Mouse (Mus musculus) spleen, postnatal 36 days (tissue): ENCODE results near the gene Pisd.
"Not testable (repeated sequence)": the region's sequence is repeated elsewhere in the genome, so short reads cannot be mapped to it uniquely, and the experiment has no call there.

Source experiments
- DNase-seq, 2 experiments: peaks; one replicate each; pipeline ENCODE4 v3.0.0; 2022; ENCODE audit warnings: low spot score in 2 of 2, mixed read lengths in 1 of 2

Pisd gene

DNA sequence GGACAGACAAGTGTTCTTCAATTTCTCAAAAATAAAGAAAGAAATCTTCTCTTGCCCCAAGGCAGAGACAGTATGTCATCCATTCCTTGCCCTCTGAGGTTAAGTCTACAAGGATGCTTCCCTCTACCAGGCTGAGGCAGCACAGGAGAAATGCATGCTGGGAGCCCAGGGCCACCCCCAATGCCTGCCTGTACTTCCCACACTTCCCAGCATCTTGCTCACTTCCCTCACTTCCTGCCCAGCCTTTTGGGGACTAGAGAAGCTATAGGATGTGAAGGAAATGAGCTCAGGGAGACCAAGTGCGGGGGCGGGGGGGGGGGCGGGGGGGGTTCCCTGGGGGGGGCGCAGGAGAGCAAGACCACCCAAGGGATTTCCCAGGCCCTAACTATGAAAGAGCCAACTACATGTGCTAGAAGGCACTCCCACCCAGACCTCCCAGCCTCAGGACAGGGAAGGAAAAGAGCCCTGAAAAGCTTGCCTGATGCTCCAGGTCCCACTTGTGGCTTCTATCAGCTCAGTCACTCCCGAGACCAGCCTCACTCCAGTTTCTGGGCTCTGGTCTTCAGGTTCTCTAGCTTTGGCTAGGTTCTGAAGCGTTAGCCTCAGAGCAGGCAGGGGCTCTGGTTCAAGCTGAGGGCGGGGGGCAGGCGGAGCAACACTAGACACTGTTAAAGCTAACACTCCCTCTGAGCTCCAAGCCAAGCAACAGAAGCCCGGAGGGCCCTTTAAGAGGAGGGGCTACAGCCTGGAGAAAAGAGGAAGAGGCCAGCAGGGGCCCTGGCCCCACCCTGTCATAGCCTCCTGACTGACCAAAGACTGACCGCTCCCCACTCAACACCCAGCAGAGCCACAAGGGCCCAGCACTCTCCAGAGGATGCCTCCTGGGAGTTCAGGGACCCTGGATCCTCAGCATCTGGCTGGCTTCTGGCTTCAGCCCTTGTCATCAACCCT is 39.5 kb downstream of the Pisd start:
- DNase-seq = peak; percentile 78 to 82

DNA sequence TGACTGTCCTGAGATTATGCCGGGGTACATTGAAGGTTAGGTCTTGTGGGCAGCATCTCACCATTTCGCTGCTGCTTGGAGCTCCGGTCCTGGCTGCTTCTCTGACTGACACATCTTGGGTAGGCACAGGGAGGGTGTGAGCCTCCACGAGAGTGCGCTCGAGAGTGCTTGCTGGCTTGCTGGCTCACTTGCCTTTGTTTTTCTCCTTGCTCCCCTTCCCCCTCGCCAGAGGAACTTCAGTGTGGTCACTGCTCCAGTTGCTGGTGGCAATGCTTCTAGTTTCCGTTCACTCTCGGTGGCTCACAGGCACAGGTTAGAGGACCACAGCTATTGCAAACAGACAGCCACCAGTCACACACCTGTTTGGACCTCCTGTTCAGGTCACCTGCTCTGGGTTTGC is 43.3 kb downstream of the Pisd start:
- DNase-seq = no peak

DNA sequence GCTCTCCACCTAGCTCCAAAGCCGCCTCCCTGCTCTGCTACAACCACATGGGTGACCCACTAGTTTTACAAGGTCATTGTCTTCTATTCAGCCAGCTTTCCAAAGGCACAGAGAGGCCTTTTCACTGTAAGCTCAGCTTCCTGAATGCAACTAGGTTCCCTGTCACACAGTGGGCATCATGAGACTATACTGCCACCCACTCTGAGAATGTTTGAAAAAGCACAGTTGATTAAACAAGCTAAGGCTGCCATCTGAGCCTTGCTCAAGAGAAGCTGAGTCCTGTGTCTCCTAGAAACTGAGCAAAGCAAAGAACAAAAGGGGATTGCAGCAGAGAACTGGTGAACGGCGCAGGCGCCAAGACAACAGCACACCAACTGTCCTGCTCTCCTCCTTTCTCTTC is 44.1 kb downstream of the Pisd start:
- not testable (repeated sequence) for DNase-seq

DNA sequence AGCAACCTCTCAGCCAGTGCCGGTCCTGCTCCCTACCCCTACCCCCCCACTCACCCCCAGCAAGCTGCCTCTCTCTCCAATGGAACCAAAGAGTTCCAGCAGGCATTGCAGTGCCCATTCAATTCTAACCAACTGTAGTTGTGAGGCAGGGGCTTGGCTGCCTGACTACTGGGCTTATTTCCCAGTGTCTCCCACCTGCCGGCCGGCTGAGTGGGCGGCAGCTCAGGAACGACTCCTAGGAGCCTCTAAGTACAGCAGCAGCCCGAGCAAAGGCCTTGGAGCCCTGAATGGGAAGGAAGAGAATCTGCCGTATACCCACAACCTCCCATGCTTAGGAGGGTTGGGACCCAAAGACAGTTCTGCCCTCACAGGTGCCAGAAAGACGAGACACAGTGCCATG is 44.6 kb downstream of the Pisd start:
- not testable (repeated sequence) for DNase-seq

DNA sequence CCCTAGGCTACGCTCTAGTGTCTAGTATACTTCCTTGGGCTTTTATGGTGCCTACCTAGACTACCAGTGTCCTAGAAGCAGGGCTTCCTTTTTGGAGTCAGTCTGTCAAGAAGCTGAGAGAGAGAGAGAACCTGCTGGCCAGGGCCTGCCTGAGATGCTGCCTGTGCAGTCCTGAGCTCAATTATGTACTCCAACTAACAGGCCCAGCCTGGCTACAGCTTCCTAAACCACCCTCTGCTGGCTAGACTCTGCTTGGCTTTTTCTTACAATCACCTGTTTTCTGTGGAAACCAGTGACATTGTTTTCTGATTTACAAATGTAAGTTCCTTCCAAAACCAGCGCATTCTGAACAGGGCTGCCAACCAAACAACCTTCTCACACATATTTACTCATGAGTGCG is 45.3 kb downstream of the Pisd start:
- DNase-seq = no peak

DNA sequence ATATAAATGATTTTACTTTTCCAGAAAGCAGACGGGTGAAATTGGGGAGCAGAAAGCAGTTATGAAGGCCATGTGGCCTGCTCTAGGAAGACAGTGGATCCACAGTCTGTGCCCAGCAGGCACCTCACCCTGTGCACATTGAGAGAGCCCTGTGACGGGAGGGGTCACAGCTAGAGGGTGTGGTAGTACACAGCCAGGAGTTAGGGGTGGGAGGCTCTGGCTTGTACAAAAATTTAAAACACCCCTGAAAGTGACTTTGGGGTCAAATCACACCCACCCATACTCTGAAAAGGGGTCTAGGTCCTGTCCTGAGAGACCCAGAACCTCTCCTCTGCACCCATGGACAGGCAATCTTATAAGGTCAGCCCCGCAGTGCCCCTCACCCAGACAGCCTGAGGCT is 48.7 kb downstream of the Pisd start:
- not testable (repeated sequence) for DNase-seq

DNA sequence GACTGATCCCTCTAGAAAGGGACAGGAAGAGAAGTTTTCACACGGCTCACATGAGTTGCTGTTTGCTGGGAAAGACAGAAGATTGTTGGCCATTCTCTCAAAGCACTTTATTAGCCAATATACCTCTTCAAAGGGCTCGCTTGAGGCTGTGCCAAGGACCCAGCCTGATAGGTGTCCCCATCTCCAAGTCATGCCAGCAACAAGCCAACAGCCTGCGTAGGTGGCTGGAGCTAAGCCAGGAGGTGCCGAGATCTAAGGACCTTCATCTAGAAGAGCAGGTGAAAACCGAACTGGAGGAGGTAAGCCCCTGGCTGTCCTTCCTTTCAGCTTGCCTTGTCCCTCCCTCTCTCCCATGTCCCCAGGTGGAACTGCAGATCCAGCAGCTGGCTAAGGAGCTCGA is 49.7 kb downstream of the Pisd start:
- no peak for DNase-seq

DNA sequence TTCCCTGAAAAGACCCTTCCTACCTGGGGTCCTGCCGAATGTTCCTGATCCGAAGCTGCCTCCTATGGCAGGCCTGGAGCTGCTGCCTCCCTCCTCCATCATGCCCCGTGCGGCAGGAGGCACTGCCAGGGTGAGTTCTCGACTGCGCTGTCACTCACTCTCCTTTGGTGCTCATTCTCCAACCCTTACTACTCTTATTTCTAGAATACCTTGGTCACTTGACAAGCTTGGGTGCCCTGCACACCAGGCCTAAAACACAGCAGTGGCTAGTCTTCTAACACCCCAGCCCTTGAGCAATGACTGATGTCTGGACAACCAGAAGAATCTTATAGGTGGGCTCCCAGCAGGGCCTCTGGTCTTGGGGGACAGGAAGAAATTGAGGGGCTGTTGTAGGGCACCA is 51.6 kb downstream of the Pisd start:
- not testable (repeated sequence) for DNase-seq

DNA sequence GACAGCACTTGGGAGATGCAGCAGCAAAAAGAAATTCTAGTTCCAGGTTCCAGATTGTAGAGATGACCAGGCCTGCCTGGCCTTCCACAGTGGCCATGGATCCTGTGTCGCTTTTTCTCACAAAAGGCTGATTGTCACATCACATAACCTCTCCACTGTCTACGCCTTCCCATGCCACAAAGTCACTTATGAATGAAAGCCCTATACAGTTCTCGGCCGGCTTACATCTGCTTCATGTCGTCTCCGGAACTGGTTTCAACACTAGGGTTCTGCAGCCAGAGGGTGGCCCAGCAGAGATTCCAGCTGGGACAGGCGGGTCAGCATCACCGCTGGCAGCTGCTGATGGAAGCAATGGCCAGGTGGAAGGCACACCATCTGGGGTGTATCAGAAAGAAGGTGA is 56.6 kb downstream of the Pisd start:
- DNase-seq = no peak

DNA sequence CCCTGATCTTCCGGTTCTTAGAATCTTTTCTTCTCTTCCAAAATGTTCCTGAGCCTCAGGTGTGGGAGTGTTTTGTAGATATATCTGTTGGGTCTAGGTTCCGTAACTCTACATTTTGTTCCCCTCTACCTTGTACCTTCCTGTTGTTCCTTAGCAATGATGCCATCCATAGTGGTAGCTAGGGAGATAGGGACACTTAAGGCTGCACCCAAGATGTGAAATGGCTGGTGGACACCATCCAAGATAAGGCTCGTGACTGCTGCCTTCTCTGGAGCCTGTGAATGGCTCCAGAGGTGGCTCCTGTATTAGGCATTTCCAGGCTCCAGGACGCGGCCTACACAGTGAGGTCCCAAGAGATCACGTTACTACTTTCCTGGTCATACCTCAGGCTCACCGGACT is 57.1 kb downstream of the Pisd start:
- no peak for DNase-seq

DNA sequence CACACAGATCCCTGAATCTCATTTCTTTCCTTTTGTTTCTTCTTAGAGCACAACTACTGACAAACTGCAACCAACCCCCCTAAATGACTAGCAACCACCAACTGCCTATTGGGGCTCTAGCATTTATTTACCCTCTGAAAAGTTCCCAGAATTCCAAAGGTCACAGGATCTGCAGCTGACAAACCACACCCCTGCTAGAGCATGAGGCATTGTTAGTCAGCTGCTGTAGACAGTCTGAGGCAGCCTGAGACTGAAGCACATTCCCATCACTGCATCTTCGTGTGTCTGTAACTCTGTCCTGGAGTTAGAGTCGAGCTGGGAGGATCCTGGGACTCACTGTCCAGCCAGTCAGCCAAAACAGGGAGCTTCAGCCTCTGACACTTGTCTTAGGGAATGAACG is 60.0 kb downstream of the Pisd start:
- not testable (repeated sequence) for DNase-seq

DNA sequence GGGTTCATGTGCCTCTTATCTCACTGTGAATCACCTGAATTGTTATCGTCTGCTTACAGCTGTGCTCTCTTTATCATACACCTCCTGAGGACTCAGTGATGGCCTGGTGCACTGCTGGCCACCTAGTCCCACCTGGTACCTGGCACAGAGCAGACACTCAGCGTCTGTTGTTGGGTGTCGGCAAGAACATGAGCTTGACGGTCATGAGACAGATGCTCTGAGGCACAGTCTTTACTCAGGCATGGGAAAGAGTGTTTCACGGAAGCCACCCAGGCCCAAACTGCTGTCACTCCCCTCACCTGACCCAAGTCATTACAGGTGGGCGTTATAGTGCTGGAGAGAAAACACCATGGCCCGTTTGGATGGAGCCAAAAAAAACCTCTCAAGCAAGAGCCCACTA is 61.5 kb downstream of the Pisd start:
- no peak for DNase-seq

DNA sequence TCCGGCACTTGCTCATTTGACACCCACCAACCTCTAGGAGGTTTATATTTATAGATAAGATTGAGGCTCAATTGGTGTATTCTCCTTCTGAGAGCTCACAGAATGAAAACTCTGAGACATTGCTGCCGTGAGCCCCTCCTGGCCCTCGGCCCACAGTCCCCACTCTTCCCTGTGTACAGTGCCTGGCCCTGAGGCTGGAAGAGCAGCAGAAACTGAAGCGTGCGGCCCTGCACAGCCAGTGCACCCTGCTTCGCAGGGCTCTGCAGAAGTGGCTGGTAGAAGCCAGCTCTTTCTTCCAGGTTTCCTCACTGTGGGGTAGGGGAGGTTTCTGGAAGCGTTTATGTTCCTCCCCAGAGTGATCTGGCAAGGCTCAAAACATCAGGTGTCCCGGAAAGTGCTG is 62.7 kb downstream of the Pisd start:
- not testable (repeated sequence) for DNase-seq

DNA sequence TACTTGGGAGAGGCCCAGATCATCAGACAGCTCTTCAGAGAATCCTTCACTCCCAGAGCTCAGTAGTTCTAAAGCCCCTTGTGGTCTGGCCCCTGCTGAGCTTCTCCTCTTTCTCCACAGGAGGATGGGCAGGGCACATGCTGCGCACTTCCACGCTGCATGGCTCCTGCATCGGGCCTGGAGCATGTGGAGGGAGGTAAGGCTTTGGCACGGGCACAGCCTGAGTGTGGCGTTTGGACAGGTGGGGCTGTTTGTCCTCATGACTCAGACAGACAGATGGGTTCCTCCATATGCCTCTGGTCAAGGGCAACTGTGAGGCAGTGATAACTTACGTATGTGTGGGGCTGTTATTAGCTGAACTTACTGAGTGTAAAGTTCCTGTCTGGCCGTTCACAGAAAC is 63.2 kb downstream of the Pisd start:
- no peak for DNase-seq

DNA sequence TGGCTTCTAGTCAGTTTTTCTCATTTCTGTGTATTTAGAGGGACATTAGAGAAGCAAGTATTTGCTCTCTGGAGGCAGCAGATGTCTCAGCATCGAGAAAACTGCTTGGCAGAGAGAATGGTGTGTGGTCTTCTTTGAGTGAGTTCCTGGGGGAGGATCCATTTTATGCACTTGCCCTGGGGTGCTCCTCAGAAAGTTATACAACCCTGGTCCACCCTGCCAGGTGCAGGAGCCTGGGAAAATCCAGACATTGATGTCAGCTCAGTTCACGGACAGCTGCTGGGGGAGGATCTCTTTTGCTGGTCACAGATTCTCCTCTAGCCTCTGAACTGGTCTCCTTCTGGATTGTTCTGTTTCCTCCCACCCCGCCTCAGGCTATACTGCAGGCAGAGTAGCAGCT is 64.1 kb downstream of the Pisd start:
- no peak for DNase-seq

DNA sequence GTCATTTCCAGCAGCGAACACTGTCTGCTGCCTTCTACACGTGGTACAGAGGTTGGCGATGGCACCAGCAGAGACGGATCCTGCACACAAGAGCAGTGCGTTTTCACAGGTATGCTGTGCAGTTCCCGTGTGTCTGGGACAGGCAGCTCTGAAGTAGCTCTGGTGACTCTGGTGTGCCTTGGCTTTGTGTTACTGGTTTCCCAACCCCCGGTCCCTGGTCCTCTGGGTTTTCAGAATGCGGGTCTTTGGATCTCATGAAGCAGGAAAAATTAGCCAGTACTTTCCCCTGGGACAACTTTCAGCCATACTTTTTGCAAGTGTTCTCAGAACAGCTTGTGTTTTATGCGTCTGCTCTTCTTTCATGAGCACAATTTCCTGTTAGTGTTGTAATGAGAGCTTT is 65.0 kb downstream of the Pisd start:
- DNase-seq = no peak

DNA sequence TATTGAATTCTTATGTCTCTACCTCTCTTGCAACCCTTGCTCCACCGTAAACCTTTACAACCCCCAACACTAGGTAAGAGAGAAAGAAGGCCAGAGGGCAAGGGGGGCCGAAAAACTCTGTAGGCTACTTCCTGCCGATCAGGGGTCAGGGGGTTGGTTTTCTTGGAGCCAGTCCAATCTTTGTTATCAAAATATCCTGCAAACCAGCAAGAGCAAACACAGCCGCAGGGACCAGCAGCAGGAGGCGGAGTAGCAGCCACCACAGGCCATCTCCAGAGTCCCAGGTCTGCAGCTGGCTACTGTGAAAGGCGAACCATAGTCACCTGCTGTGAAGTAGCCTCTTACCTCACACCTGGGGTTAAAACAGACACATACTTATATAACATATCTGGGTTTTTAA is 66.5 kb downstream of the Pisd start:
- DNase-seq = no peak

DNA sequence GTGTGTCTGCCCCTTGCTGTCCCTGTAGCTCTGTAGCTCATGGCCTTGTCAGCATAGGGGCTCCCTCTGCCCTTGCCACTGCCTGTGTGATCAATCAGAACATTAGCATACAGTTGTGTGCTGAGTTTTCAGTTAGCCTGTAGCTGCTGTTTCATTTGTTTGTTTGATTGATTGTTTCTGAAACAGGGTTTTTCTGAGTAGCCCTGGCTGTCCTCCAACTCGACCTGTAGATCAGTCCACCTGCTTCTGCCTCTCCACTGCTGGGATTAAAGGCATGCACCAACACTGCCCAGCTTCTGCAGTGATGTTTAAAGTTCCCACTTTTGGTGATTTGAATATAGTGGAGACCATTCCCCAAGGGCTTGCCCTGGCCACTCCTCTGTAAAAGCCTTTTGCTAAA is 67.7 kb downstream of the Pisd start:
- DNase-seq = no peak

DNA sequence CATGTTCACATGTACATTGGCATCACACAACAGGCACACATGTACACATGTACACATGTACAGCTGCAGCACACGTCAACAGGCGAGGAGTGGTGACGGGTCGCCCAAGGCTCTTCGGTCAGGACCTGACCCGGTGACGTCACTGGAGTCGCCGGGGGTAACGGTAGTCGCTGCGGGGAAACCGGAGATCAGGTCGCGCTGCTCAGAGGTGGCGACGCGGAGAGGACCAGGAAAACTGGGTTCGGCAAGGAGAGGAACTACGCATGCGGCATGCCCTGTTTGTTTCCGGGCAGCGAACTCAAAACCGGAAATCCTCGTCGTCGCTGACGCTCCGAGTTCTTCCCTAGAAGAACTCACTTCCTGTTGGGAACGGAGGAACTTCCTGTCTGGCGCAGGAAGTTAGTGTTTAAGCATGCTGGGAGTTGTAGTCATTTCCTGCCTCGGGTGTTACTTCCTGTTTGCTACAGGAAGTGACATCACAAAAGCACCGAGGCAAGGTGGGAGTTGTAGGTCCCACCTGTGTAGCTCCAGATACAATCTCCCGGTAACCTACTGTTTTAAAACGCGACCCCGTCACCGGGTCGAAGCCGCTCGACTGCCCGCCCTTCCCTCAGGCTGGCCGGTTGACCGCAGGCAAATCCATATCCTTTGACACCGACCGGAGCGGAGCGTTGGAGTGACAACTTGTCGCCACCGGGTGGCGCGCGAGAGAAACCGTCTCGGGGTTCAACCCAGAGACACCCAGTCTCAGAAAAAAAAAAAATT is 71.6 kb downstream of the Pisd start:
- DNase-seq = peak; percentile 88 to 91

DNA sequence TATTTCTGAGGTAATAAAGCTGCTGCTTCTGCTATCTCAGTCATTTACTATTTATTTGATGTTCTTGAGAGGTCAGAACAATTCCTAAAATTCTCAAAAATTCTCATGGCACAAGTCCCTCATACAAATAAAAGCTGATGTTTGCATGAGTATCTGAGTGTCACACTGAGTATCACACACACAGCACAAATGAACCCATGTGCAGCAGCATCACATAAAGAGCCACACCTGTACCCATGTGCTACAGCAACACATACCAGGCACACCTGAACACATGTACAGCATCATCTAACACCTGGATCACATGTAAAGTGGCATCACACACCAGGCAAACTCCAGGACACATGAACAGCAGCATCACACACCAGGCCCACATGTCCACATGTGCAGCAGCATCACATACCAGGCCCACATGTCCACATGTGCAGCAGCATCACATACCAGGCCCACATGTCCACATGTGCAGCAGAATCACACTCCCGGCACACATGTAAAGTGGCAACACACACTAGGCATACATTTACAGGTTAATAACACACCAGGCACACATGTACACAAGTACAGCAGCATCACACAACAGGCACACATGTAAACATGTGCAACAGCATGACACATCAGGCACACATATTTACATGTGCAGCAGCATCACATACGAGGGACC is 72.3 kb downstream of the Pisd start:
- DNase-seq = no peak

DNA sequence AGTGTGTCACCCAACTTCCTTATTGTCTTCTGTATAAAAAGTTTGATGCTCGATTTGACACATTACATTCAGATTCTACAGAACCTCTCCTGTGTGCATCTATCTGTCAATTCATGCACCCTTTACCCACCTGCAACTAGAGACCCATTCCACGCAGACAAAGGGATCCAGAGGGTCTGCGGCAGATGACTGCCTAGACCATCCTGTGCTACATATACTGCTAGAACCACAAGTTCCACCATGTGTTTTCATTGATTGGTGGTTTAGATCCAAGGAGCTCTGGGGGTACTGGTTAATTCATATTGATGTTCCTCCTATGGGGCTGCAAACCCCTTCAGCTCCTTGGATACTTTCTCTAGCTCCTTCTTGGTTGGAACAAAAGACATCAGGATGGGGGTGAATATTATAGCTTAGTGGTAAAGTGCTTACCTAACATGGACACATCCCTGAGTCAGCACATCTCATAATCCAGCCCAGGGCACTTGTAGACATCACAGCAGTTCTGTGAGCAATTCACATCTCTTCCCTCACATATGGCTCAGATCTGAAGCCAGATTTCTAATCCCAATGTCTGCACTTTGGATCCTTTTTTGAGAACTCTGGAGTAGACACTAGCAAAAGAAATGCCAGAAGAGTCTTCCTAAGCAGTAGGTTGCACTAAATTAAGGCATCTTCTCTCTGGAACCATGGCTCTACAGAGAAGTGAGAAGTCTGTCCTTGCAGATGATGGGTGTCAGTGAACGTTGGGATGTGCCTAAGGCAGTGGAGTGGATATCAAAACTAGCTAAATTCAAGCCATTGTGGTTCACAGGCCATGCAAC is 73.0 kb downstream of the Pisd start:
- DNase-seq = no peak

DNA sequence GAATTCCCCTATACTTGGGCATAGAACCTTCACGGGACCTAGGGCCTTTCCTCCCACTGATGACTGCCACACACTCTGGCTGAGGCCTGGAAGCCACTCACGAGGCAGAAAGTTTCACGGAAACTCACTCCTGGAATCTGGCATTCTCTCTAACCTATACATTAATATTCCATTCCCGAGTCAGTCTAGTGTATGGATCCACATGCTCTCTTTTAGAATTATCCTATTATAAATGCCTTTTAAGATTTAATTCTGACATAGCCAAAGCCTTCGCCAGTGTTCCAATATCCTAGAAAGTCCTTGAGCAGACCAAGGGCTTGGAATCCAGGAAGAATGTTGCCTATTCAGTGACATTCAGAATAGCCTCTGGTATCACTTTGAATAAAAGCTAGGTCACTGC is 74.0 kb downstream of the Pisd start:
- DNase-seq = no peak
